Mouse (Mus musculus): Measurements from ENCODE around the gene Gbp3. TPM values are rescaled to one million over a fixed set of nuclear protein-coding genes. Genes with fewer than 3 reads are reported as not detected.
A peak's percentile ranks its signal among the peaks of the same experiment; 100 is the strongest.
"Not testable (repeated sequence)": the region's sequence is repeated elsewhere in the genome, so short reads cannot be mapped to it uniquely, and the experiment has no call there.

Gene Gbp3
- polyA plus RNA-seq, 1 experiment: 0.26 TPM

DNA sequence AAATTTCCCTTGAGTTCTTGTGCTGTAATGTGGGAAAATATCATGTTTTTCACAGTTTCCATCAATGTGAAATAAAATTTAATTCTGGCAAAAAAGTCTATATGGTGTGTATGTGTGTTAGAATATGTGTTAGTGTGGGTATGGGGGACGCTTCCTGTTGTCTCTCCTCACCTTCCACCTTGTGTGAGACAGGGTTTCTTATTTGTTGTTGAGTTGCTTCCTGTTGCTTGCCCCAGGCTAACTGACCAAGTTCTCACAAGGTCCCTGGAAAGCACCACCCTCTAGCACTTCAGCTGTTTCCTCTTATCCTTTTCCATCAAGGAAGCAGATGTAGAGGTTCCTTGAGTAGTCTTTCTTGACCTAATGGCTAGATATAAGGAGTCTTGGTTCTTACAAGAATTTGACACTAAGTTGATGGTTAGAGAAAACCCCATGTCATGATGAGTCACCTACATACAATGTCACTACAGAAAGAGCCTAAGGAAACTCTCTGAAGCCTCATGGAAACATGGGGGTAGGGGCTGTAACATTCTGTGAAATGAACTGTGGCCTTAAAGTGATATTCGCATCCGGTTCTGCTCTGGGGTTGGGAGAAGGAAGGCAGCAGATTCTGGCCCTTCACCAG is 9.7 kb upstream of the Gbp3 start:
- H3K4me1 ChIP-seq: peaks cover 18% of the 10 kb centered on the region
- H3K36me3 ChIP-seq (replicated peaks; ENCODE audit: low read length): peaks cover 33% of the 10 kb centered on the region
- H3K9me3 ChIP-seq: no peaks in the 10 kb centered on the region
- TF ChIP-seq GATA1 (IDR thresholded peaks at IDR 0.05; ENCODE audit: borderline replicate concordance, low read length) (no peak), FLI1 (IDR thresholded peaks at IDR 0.05; ENCODE audit: low read length) (no peak)
- no peak overlapping the region for H3K4me3 ChIP-seq (replicated peaks)
- no peaks in the 10 kb centered on the region for H3K27me3 ChIP-seq (replicated peaks)

DNA sequence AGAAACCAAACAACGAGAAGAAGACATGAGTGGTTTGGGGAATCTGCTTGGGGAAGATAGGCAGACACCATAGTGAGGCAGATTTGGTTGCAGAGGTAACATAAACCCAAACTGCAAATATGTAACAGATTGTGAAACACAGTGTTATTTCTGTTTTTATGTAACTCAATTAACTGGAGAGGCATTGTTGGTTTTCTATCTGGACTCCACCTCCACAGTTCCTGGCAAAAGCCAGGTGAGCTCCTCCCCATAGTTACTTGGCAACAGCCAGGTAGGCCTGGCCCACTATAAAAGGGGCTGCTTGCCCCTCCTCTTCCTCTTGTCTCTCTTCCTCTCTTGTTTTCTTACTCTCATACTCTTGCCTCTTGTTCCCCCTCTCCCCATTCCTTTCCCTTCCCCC is 5.2 kb upstream of the Gbp3 start:
- TF ChIP-seq FLI1 (IDR thresholded peaks at IDR 0.05; ENCODE audit: low read length): no peak
- no peak for TF ChIP-seq GATA1 (IDR thresholded peaks at IDR 0.05; ENCODE audit: borderline replicate concordance, low read length)

DNA sequence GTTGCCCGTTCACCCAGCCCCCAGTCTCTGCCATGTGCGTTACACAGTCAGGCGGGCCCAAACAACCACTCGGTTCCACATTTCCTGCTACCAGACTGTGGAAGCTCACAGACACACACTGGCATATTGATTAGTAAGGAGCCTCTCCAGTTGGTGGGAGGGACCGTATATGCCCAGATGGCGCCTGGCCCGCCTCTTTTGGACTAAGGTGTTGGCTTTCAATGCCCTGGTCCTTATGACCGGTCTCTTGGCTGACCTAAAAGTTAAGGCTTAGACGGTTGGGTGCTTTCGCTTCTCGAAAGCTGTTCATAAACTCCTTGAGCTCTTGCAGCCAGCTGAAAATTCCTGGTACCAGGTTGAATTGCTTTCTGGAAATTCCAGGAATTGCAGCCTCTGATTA is 4.2 kb upstream of the Gbp3 start:
- H3K4me1 ChIP-seq: peaks cover 13% of the 10 kb centered on the region
- H3K27me3 ChIP-seq (replicated peaks): no peaks in the 10 kb centered on the region
- TF ChIP-seq GATA1 (IDR thresholded peaks at IDR 0.05; ENCODE audit: borderline replicate concordance, low read length): no peak
- no peak for TF ChIP-seq FLI1 (IDR thresholded peaks at IDR 0.05; ENCODE audit: low read length)
- no peaks in the 10 kb centered on the region for H3K9me3 ChIP-seq
- H3K36me3 ChIP-seq (replicated peaks; ENCODE audit: low read length): no peaks in the 10 kb centered on the region
- no peak overlapping the region for H3K4me3 ChIP-seq (replicated peaks)

More for the DNA sequence above, 5.2 kb upstream of the Gbp3 start:
- no peak overlapping the region for H3K4me3 ChIP-seq (replicated peaks)
- H3K4me1 ChIP-seq: peaks cover 15% of the 10 kb centered on the region
- H3K27me3 ChIP-seq (replicated peaks): no peaks in the 10 kb centered on the region
- no peaks in the 10 kb centered on the region for H3K9me3 ChIP-seq
- H3K36me3 ChIP-seq (replicated peaks; ENCODE audit: low read length): no peaks in the 10 kb centered on the region

DNA sequence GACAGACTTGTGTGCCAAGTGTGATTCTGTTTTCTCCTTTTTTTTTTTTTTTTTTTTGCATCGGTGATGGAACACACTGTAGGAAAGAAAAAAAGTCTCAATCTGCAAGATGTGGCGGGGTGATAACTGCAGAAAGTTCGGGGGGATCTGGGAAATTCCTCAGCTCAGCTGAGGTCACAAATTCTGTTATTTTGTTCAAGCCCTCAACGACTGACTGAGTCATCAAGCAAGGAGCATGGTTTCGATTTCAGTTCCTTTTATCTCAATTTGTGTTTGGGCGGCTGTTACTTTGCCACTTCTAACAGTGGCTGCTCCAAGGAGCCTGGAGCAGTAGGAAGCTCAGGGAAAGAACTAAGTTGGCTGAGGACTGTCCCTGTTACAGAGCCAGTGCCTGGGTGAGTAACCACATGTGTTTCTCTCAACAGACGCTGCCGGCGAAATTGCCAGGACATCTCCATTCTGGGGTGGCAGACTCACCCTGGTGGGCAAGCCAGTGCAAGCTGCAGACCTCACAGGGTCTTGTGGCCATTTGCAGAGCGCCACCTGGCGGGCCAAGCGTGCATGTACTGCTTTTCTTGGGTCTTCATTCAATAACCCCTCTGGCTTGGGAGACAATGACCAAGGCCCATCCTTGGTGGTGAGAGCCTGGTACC is 596 bp downstream of the Gbp3 start:
- H3K4me1 ChIP-seq: peaks cover 13% of the 10 kb centered on the region
- H3K4me3 ChIP-seq (replicated peaks): peak overlapping the region; percentile 93
- H3K27me3 ChIP-seq (replicated peaks): no peaks in the 10 kb centered on the region
- no peaks in the 10 kb centered on the region for H3K9me3 ChIP-seq
- TF ChIP-seq FLI1 (IDR thresholded peaks at IDR 0.05; ENCODE audit: low read length) (no peak), GATA1 (IDR thresholded peaks at IDR 0.05; ENCODE audit: borderline replicate concordance, low read length) (no peak)
- H3K36me3 ChIP-seq (replicated peaks; ENCODE audit: low read length): no peaks in the 10 kb centered on the region

DNA sequence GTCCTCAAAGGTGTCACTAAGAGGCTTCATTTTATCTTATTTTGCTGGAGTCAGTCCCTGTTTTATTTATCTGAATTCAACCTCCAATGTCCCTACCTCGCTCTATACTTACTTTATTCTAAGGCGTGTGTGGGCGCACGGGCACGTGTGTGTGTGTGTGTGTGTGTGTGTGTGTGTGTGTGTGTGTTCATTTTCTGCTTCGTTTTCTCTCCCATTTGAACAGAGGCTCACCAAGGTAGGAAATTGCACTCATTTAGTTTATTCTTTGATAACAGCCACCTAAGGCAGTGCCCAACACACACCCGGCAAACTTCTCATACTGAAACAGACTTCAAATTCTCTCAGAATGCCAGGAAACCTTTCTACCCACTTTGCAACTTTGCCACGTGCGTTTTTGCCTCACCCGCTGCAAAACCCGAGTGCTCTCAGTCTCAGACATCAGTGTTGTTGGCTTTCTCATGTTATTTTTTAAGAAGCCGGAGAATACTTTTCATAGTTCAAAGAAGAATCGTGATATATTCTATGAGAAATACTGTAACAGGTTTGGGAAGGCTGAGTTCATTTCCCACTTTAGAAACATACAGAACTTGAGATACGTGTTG is 1.3 kb downstream of the Gbp3 start:
- H3K9me3 ChIP-seq: no peaks in the 10 kb centered on the region
- H3K4me1 ChIP-seq: peaks cover 13% of the 10 kb centered on the region
- H3K36me3 ChIP-seq (replicated peaks; ENCODE audit: low read length): no peaks in the 10 kb centered on the region
- no peaks in the 10 kb centered on the region for H3K27me3 ChIP-seq (replicated peaks)
- TF ChIP-seq FLI1 (IDR thresholded peaks at IDR 0.05; ENCODE audit: low read length) (no peak), GATA1 (IDR thresholded peaks at IDR 0.05; ENCODE audit: borderline replicate concordance, low read length) (no peak)
- H3K4me3 ChIP-seq (replicated peaks): peak overlapping the region; percentile 93

DNA sequence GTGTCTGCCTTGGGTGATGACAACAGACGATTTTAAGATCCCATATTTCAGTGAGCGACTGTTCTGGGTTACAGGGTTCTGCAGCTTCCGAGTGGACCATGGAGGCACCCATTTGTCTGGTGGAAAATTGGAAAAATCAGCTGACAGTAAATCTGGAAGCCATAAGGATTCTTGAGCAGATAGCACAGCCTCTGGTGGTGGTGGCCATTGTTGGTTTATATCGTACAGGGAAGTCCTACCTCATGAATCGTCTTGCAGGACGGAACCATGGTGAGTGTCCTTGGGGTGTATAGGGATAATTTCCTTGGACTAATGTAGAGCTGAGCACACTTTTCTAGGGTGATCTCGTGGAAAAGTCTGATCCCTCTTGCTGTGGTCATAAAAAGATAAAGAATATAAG is 1.8 kb downstream of the Gbp3 start:
- Histone ChIP-seq H3K4me3 (replicated peaks) (no peak overlapping the region), H3K9me3 (no peaks in the 10 kb centered on the region), H3K27me3 (replicated peaks) (no peaks in the 10 kb centered on the region), H3K36me3 (replicated peaks; ENCODE audit: low read length) (no peaks in the 10 kb centered on the region), H3K4me1 (peaks cover 13% of the 10 kb centered on the region)
- TF ChIP-seq GATA1 (IDR thresholded peaks at IDR 0.05; ENCODE audit: borderline replicate concordance, low read length) (no peak), FLI1 (IDR thresholded peaks at IDR 0.05; ENCODE audit: low read length) (no peak)

DNA sequence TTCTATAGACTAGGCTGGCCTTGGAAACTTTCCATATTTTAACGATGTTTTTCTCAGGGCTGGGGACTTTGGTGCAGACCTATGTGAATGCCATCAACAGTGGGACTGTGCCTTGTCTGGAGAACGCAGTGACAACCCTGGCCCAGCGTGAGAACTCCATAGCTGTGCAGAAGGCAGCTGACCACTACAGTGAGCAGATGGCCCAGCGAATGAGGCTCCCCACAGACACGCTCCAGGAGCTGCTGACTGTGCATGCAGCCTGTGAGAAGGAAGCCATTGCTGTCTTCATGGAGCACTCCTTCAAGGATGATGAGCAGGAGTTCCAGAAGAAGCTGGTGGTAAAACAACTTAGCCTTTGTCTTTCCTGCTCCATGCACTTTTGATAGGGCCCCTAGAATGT is 7.7 kb downstream of the Gbp3 start:
- H3K9me3 ChIP-seq; H3K4me3 ChIP-seq (replicated peaks); H3K36me3 ChIP-seq (replicated peaks; ENCODE audit: low read length); H3K4me1 ChIP-seq; H3K27me3 ChIP-seq (replicated peaks): not testable (repeated sequence)

DNA sequence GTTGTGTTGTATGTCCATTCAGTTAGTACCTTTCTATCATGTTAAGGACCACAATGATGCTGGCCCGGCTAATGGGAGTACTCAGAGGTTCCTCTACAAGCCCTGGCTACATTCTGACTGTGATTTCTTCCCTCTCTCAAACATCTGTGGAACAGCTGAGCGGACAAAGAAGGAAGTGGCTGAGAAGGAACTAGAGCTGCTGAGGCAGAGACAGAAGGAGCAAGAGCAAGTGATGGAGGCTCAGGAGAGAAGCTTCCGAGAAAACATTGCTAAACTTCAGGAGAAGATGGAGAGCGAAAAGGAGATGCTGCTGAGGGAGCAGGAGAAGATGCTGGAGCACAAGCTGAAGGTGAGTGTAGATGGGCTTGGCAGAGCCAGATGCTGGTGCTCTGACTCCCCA is 10.9 kb downstream of the Gbp3 start:
- TF ChIP-seq FLI1 (IDR thresholded peaks at IDR 0.05; ENCODE audit: low read length): no peak
- TF ChIP-seq GATA1 (IDR thresholded peaks at IDR 0.05; ENCODE audit: borderline replicate concordance, low read length): no peak
- Histone ChIP-seq H3K27me3 (replicated peaks) (no peaks in the 10 kb centered on the region), H3K4me1 (no peaks in the 10 kb centered on the region), H3K36me3 (replicated peaks; ENCODE audit: low read length) (no peaks in the 10 kb centered on the region), H3K9me3 (no peaks in the 10 kb centered on the region), H3K4me3 (replicated peaks) (no peak overlapping the region)

DNA sequence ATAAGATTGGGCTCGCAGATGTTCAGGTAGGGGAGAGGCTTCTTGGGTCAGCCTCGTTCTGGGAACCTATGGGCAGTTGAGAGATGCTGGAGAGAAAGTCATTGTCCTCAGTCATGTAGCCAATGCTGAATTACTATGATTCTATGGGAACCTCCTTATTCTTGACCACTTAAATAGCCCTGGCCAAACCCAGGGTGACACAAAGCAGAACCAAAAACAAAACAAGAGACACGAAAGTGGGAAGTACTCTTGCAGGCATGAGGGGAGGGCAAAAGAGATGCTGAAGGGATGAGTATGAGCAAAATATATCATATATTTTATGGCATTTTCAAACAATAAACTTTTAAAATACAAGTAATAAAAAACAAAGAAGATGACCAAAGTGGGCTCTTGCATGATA is 17.3 kb downstream of the Gbp3 start:
- Histone ChIP-seq H3K4me3 (replicated peaks) (no peak overlapping the region), H3K9me3 (no peaks in the 10 kb centered on the region), H3K27me3 (replicated peaks) (no peaks in the 10 kb centered on the region), H3K4me1 (no peaks in the 10 kb centered on the region), H3K36me3 (replicated peaks; ENCODE audit: low read length) (no peaks in the 10 kb centered on the region)
- no peak for TF ChIP-seq FLI1 (IDR thresholded peaks at IDR 0.05; ENCODE audit: low read length)
- TF ChIP-seq GATA1 (IDR thresholded peaks at IDR 0.05; ENCODE audit: borderline replicate concordance, low read length): no peak

DNA sequence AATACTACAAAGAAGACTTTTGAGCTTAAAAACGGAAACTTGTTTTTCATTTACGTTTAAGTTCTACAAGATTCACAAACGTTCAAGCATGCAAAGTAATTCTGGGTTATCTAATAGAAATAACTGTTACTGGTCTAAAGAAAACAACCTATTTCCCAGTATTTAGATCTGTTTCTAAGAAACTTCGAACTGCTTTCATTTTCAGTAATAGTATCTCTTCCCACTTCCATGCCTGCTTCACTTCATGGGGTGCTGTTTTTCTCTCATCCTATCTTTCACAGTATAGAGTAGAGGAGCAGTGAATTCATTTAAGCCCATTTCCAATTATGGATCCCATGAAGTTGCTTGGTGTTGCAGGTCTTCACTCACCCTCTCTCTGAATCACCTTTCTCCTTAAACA is 18.5 kb downstream of the Gbp3 start:
- no peaks in the 10 kb centered on the region for H3K4me1 ChIP-seq
- no peak overlapping the region for H3K4me3 ChIP-seq (replicated peaks)
- no peaks in the 10 kb centered on the region for H3K9me3 ChIP-seq
- H3K36me3 ChIP-seq (replicated peaks; ENCODE audit: low read length): no peaks in the 10 kb centered on the region
- H3K27me3 ChIP-seq (replicated peaks): no peaks in the 10 kb centered on the region
- no peak for TF ChIP-seq GATA1 (IDR thresholded peaks at IDR 0.05; ENCODE audit: borderline replicate concordance, low read length)

All from megakaryocyte, embryonic 14.5 days (primary cell).